Mouse (Mus musculus) liver, postnatal 0 days (tissue): ENCODE results near the gene Fpgs. TPM values are rescaled to one million over a fixed set of nuclear protein-coding genes. Genes with fewer than 3 reads are reported as not detected.

Experiments used
- ATAC-seq: fragments of 200-750 bp; cut with Nextera tagmentation; 2 replicates; pipeline ENCODE4 v1.8.0; 2017; ENCODE audit warnings: mild to moderate bottlenecking, moderate library complexity
- DNase-seq: peaks from one replicate; pipeline ENCODE4 v3.0.0-alpha.2; 2016
- H3K27ac ChIP-seq: fragments of 300-500 bp; sonication (generic); 2 replicates; pipeline ENCODE4 v1.5.1; 2014; ENCODE audit warnings: antibody characterized with exemption, moderate library complexity, mild to moderate bottlenecking, low read depth
- H3K27me3 ChIP-seq: fragments of 300-500 bp; sonication (generic); 2 replicates; pipeline ENCODE4 v1.6.1; 2014; ENCODE audit warnings: low read length, control low read depth, mixed read lengths; ENCODE audit not compliant: insufficient read depth
- H3K36me3 ChIP-seq: fragments of 300-500 bp; sonication (generic); replicated peaks from 2 replicates; pipeline ENCODE4 v1.6.1; 2014; ENCODE audit warnings: mild to moderate bottlenecking, control low read depth, low read length, moderate library complexity, mixed read lengths; ENCODE audit not compliant: insufficient read depth
- H3K4me1 ChIP-seq: fragments of 300-500 bp; sonication (generic); 2 replicates; pipeline ENCODE4 v1.6.1; 2014; ENCODE audit warnings: antibody characterized with exemption, mild to moderate bottlenecking, control low read depth; ENCODE audit not compliant: insufficient read depth
- H3K4me2 ChIP-seq: fragments of 300-500 bp; sonication (generic); 2 replicates; pipeline ENCODE4 v1.6.1; 2014; ENCODE audit warnings: low read depth, mild to moderate bottlenecking, low read length, moderate library complexity, mixed read lengths
- H3K4me3 ChIP-seq: fragments of 300-500 bp; sonication (generic); 2 replicates; pipeline ENCODE4 v1.5.1; 2014; ENCODE audit warnings: low read depth, low read length
- H3K9ac ChIP-seq: fragments of 300-500 bp; sonication (generic); replicated peaks from 2 replicates; pipeline ENCODE4 v1.6.1; 2014; ENCODE audit warnings: mild to moderate bottlenecking, moderate library complexity
- H3K9me3 ChIP-seq: fragments of 300-500 bp; sonication (generic); 2 replicates; pipeline ENCODE4 v1.6.1; 2016; ENCODE audit warnings: mild to moderate bottlenecking, control low read depth, low read length, mixed read lengths
- CTCF ChIP-seq: sonication (generic); IDR thresholded peaks from 2 replicates; pipeline ENCODE4 v1.5.1; 2016; ENCODE audit warnings: antibody characterized with exemption, low read depth
- EP300 ChIP-seq: IDR thresholded peaks from 2 replicates; pipeline ENCODE4 v1.6.1; 2016; ENCODE audit warnings: antibody characterized with exemption, low read depth, mild to moderate bottlenecking
- WGBS: fragments of 180-500 bp; shearing (Covaris S2); extraction: QIAGEN DNeasy Blood & Tissue Kit; methylation state at CpG from one replicate; pipeline ENCODE4 v1.1.7; 2014; ENCODE audit not compliant: insufficient replicate concordance; 5-methylcytosine and 5-hydroxymethylcytosine counted together
- polyA plus RNA-seq: library from polyadenylated mRNA; unstranded; fragments of >200 nt; fragmentation: Nextera tagmentation; extraction: Ambion mirVana; gene quantifications from 2 replicates; pipeline ENCODE4 v1.2.1, GENCODE M21; 2015

Fpgs gene
- polyA plus RNA-seq, 1 experiment from 2014 or later: 95.9 TPM

DNA sequence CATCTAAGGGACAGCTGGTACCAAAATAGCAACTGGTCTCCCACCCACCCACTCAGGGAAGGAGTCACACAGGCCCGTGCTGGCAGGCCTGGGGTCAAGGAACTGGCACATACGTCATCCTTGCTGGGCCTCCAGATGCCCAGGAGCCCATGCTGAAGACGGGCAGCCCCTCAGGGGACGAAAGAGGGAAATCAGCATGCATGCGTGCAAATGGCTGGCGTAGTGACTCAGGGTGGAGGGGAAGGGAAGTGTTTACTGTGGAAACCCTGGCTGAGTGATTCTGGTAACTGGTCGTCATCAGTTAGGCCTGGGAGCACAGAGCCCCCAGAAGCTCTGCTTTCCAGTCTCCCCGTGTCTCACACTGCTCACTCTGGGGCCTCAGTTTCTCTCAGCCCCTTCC lies 38.6 kb downstream of the Fpgs start:
- peaks cover 13% of the 10 kb centered on the region for H3K4me1 ChIP-seq
- no peaks in the 10 kb centered on the region for H3K36me3 ChIP-seq
- H3K4me3 ChIP-seq: no peak overlapping the region
- H3K4me2 ChIP-seq: no peak overlapping the region
- no peak overlapping the region for H3K9ac ChIP-seq
- DNase-seq (no peak), ATAC-seq (no peak)
- H3K27me3 ChIP-seq: no peaks in the 10 kb centered on the region
- H3K9me3 ChIP-seq: no peaks in the 10 kb centered on the region
- peak overlapping the region; percentile 51 for H3K27ac ChIP-seq
- no peak for TF ChIP-seq EP300
- no peak for TF ChIP-seq CTCF
- 77% methylated on average over 8 of the region's 8 CpGs for WGBS

DNA sequence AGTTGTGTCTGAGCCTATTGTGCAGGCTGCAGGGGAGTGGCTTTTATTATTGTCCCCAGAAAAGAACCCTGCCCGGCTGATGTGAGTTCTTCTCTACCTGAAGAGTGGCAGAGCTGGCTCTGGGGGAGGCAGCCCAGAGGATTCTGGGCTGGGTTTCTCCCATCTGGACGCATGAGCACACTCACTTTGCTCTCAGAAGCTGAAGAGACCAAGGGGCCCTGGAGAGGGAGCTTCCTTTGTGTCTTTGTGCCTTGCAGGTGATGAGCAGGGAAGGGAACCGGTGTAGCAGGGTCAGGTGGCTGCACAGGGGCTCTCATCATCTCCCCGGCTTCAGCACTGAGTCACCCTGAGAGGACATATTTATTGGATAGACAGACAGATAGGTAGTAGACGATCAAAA lies 41.7 kb downstream of the Fpgs start:
- TF ChIP-seq CTCF: no peak
- no peak for TF ChIP-seq EP300
- Histone ChIP-seq H3K4me1 (peaks cover 15% of the 10 kb centered on the region), H3K4me3 (no peak overlapping the region), H3K9me3 (no peaks in the 10 kb centered on the region), H3K4me2 (no peak overlapping the region), H3K9ac (no peak overlapping the region), H3K27ac (peak overlapping the region; percentile 39), H3K27me3 (no peaks in the 10 kb centered on the region), H3K36me3 (no peaks in the 10 kb centered on the region)
- 70% methylated on average over 5 of the region's 5 CpGs for WGBS
- no peak for ATAC-seq
- no peak for DNase-seq

DNA sequence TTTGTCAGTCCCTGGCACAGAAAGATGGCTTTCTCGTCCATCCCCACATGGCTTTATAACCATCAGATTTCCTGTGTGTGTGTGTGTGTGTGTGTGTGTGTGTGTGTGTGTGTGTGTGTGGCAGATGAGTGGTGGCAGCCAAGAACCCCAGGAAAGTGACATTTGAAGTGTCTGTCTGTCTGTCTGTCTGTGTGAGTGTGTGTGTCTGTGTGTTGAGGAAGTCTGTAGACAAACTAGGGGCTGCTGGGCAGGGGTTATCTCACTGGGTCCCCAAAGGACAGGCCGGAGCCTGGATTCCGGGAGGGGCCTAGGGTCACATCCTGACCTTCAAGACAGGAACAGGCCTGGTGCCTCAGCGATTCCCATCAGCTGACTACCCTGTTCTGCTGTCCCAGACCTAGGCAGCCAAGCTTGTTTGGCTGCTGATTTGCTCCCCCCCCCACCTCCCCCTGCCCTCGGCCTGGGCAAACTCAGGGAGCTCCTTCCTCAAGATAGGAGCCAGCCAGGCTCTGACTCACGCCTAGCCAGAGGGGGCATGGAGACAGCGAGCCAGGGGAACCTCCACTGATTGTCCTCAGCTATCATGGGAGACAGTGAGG lies 42.3 kb downstream of the Fpgs start:
- DNase-seq (peak; percentile 50), ATAC-seq (peak; percentile 65)
- H3K4me2 ChIP-seq: no peak overlapping the region
- H3K27ac ChIP-seq: peak overlapping the region; percentile 39; the same call in 1 of the 2 replicates
- peak; percentile 51; the same call in 1 of the 2 replicates for TF ChIP-seq EP300
- no peak for TF ChIP-seq CTCF
- H3K9ac ChIP-seq: no peak overlapping the region
- peaks cover 15% of the 10 kb centered on the region for H3K4me1 ChIP-seq
- H3K4me3 ChIP-seq: no peak overlapping the region
- no peaks in the 10 kb centered on the region for H3K9me3 ChIP-seq
- no peaks in the 10 kb centered on the region for H3K36me3 ChIP-seq
- 46% methylated on average over 7 of the region's 7 CpGs for WGBS
- no peaks in the 10 kb centered on the region for H3K27me3 ChIP-seq

DNA sequence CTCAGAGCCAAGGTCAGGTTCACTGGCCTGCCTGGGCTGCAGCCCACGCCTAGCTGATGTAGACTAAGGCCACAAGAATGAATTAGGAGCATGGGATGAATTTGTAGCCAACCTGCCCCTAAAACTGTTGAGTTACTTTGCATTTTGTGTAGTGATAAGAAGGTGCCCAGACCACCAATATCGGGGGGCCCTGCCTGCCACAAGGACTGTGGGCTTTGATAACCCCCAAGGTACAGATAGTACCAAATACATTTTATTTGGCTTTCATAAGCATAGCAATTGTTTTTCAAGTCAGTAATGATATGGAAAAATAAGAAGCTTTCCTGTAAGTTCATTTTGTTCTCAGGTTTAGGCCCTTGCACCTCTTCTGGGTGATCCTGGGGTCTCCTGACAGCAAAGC lies 45.1 kb downstream of the Fpgs start:
- H3K9ac ChIP-seq: no peak overlapping the region
- H3K9me3 ChIP-seq: no peaks in the 10 kb centered on the region
- no peaks in the 10 kb centered on the region for H3K27me3 ChIP-seq
- peaks cover 31% of the 10 kb centered on the region for H3K4me1 ChIP-seq
- H3K4me2 ChIP-seq: no peak overlapping the region
- TF ChIP-seq EP300 (peak; percentile 90), CTCF (no peak)
- DNase-seq (no peak), ATAC-seq (peak; percentile 34)
- 48% methylated on average over 2 of the region's 2 CpGs for WGBS
- H3K4me3 ChIP-seq: no peak overlapping the region
- no peaks in the 10 kb centered on the region for H3K36me3 ChIP-seq
- peak overlapping the region; percentile 59 for H3K27ac ChIP-seq

DNA sequence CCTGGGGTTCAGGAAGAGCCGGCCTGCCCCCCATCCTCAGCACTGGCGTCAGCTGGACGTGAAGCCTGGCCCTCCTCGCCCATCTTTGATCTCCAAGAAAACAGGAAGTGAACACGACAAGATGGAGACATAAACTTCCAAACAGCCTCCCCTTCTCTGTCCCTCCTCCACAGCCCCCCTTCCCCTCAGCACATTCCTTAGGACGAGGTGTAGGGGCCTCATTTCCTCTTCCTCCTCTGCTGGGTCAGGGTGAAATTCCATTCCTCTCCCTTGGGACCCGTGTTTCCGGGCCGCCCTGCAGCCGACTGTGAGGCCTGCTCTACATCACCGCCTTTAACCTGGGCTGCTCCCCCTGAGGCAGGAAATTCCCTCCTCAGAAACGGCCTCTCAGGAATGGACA lies 48.1 kb downstream of the Fpgs start:
- H3K27me3 ChIP-seq: no peaks in the 10 kb centered on the region
- WGBS: 51% methylated on average over 12 of the region's 12 CpGs
- 0 out of 2 replicates have a peak overlapping the region, but pooled peaks have one; percentile 9 for H3K4me2 ChIP-seq
- no peaks in the 10 kb centered on the region for H3K36me3 ChIP-seq
- H3K9ac ChIP-seq: no peak overlapping the region
- H3K4me3 ChIP-seq: no peak overlapping the region
- ATAC-seq (peak; percentile 59), DNase-seq (no peak)
- H3K4me1 ChIP-seq: peaks cover 21% of the 10 kb centered on the region
- no peaks in the 10 kb centered on the region for H3K9me3 ChIP-seq
- TF ChIP-seq CTCF (no peak), EP300 (no peak; the same call in 1 of the 2 replicates)
- peak overlapping the region; percentile 77 for H3K27ac ChIP-seq

DNA sequence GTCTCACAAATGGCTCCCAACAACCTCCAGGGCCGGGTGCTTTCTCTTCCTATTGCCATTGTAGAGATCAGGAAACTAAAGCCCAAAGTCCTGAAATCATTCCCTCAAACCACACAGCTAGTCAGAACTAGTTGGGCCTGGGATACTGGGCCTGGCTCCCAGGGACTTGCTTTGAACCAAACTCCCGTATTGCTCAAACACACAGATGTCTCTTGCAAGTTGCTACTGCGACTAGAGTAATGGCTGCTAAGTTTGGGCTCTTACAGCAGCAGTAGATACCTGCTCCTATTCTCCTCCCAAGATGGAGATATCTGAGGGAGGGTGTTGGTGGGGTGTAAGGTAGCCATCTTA lies 48.6 kb downstream of the Fpgs start:
- 70% methylated on average over 3 of the region's 3 CpGs for WGBS
- Histone ChIP-seq H3K4me2 (0 out of 2 replicates have a peak overlapping the region, but pooled peaks have one; percentile 9), H3K36me3 (no peaks in the 10 kb centered on the region), H3K9ac (no peak overlapping the region), H3K27ac (peak overlapping the region; percentile 77), H3K9me3 (no peaks in the 10 kb centered on the region), H3K4me1 (peaks cover 18% of the 10 kb centered on the region), H3K4me3 (no peak overlapping the region), H3K27me3 (no peaks in the 10 kb centered on the region)
- DNase-seq (no peak), ATAC-seq (no peak)
- TF ChIP-seq CTCF: no peak
- no peak for TF ChIP-seq EP300
